Mouse (Mus musculus): ENCODE measurements around the gene Nrxn1.

GRCm38 (mm10) chr17:90584666-90585195, 508.1 kb downstream of the Nrxn1 start:
- TF ChIP-seq ZC3H11A (IDR thresholded peaks at IDR 0.05; ENCODE audit: low read depth, low read length) (no peak), UBTF (IDR thresholded peaks at IDR 0.05; ENCODE audit: low read depth, low read length) (no peak), PAX5 (IDR thresholded peaks at IDR 0.05; ENCODE audit: low read length) (no peak), CTCF (conservative IDR thresholded peaks at IDR 0.05 in 1 of 2, IDR thresholded peaks at IDR 0.05 in 1 of 2; ENCODE audit: low read depth in 2 of 2, low read length in 2 of 2) (peak; percentile 25 to 61; a peak in 2 of 4 replicates), SIN3A (IDR thresholded peaks at IDR 0.05; ENCODE audit: low read length) (no peak), ELF1 (IDR thresholded peaks at IDR 0.05; ENCODE audit: low read depth, low read length) (no peak), ZNF384 (IDR thresholded peaks at IDR 0.05; ENCODE audit: low read depth, low read length) (no peak), HCFC1 (IDR thresholded peaks at IDR 0.05; ENCODE audit: low read depth, low read length) (no peak)
